Mouse (Mus musculus): ENCODE results near the gene Cacna2d3. TPM values are rescaled to one million over a fixed set of nuclear protein-coding genes. Genes with fewer than 3 reads are reported as not detected.
A peak's percentile ranks its signal among the peaks of the same experiment; 100 is the strongest.

Gene Cacna2d3
- polyA plus RNA-seq, 1 experiment from 2014 or later, result 38.5 TPM

- DNase-seq, result no peak
- H3K36me3 ChIP-seq (ENCODE audit: control insufficient read depth, insufficient read depth, low read length), result no peaks in the 10 kb centered on the region
- 79% methylated on average over 5 of the region's 5 CpGs for WGBS
- H3K4me1 ChIP-seq (ENCODE audit: control insufficient read depth, insufficient read depth, low read length), result no peaks in the 10 kb centered on the region
- no peak for ATAC-seq (ENCODE audit: low FRiP score, low TSS enrichment)
- no peak overlapping the region for H3K27ac ChIP-seq (replicated peaks; ENCODE audit: low read depth, low read length)
- no peak overlapping the region for H3K4me3 ChIP-seq (replicated peaks; ENCODE audit: low read depth, low read length)
- H3K27me3 ChIP-seq (ENCODE audit: control insufficient read depth, insufficient read depth, low read length), result no peaks in the 10 kb centered on the region
- no peak overlapping the region for H3K4me2 ChIP-seq (ENCODE audit: low read length)
- H3K9me3 ChIP-seq (ENCODE audit: control insufficient read depth, low read length), result no peaks in the 10 kb centered on the region
- H3K9ac ChIP-seq (replicated peaks; ENCODE audit: low read length), result no peak overlapping the region
Observed at GRCm38 (mm10) chr14:29270541-29270940, 451.1 kb downstream of the Cacna2d3 start.

- Histone ChIP-seq H3K4me2 (ENCODE audit: low read length) (no peak overlapping the region), H3K27me3 (ENCODE audit: control insufficient read depth, insufficient read depth, low read length) (no peaks in the 10 kb centered on the region), H3K4me3 (replicated peaks; ENCODE audit: low read depth, low read length) (no peak overlapping the region), H3K9me3 (ENCODE audit: control insufficient read depth, low read length) (no peaks in the 10 kb centered on the region), H3K9ac (replicated peaks; ENCODE audit: low read length) (no peak overlapping the region), H3K4me1 (ENCODE audit: control insufficient read depth, insufficient read depth, low read length) (no peaks in the 10 kb centered on the region), H3K36me3 (ENCODE audit: control insufficient read depth, insufficient read depth, low read length) (no peaks in the 10 kb centered on the region), H3K27ac (replicated peaks; ENCODE audit: low read depth, low read length) (no peak overlapping the region)
- WGBS, result 40% methylated on average over 2 of the region's 2 CpGs
- no peak for DNase-seq
- ATAC-seq (ENCODE audit: low FRiP score, low TSS enrichment), result no peak
Observed at GRCm38 (mm10) chr14:29269816-29270215, 451.8 kb downstream of the Cacna2d3 start.

GRCm38 (mm10) chr14:29268609-29269008, 453.1 kb downstream of the Cacna2d3 start:
- no peak overlapping the region for H3K27ac ChIP-seq (replicated peaks; ENCODE audit: low read depth, low read length)
- H3K36me3 ChIP-seq (ENCODE audit: control insufficient read depth, insufficient read depth, low read length), result no peaks in the 10 kb centered on the region
- no peak for ATAC-seq (ENCODE audit: low FRiP score, low TSS enrichment)
- no peaks in the 10 kb centered on the region for H3K9me3 ChIP-seq (ENCODE audit: control insufficient read depth, low read length)
- H3K27me3 ChIP-seq (ENCODE audit: control insufficient read depth, insufficient read depth, low read length), result no peaks in the 10 kb centered on the region
- H3K4me3 ChIP-seq (replicated peaks; ENCODE audit: low read depth, low read length), result no peak overlapping the region
- no peaks in the 10 kb centered on the region for H3K4me1 ChIP-seq (ENCODE audit: control insufficient read depth, insufficient read depth, low read length)
- H3K4me2 ChIP-seq (ENCODE audit: low read length), result no peak overlapping the region
- DNase-seq, result no peak
- H3K9ac ChIP-seq (replicated peaks; ENCODE audit: low read length), result no peak overlapping the region
- 60% methylated on average over 5 of the region's 5 CpGs for whole genome bisulfite sequencing

- H3K27ac ChIP-seq (replicated peaks; ENCODE audit: low read depth, low read length), result no peak overlapping the region
- H3K4me1 ChIP-seq (ENCODE audit: control insufficient read depth, insufficient read depth, low read length), result no peaks in the 10 kb centered on the region
- DNase-seq (peak; percentile 69), ATAC-seq (ENCODE audit: low FRiP score, low TSS enrichment) (no peak)
- no peak overlapping the region for H3K4me3 ChIP-seq (replicated peaks; ENCODE audit: low read depth, low read length)
- no peak overlapping the region for H3K4me2 ChIP-seq (ENCODE audit: low read length)
- no peaks in the 10 kb centered on the region for H3K27me3 ChIP-seq (ENCODE audit: control insufficient read depth, insufficient read depth, low read length)
- WGBS, result 64% methylated on average over 5 of the region's 5 CpGs
- no peak overlapping the region for H3K9ac ChIP-seq (replicated peaks; ENCODE audit: low read length)
- no peaks in the 10 kb centered on the region for H3K9me3 ChIP-seq (ENCODE audit: control insufficient read depth, low read length)
- H3K36me3 ChIP-seq (ENCODE audit: control insufficient read depth, insufficient read depth, low read length), result no peaks in the 10 kb centered on the region
Observed at GRCm38 (mm10) chr14:29267233-29267874, 454.3 kb downstream of the Cacna2d3 start.

- 95% methylated on average over 1 of the region's 1 CpGs for WGBS
Observed at GRCm38 (mm10) chr14:29260621-29261020, 461.0 kb downstream of the Cacna2d3 start.

GRCm38 (mm10) chr14:29243516-29243915, 478.1 kb downstream of the Cacna2d3 start:
- no peaks in the 10 kb centered on the region; the same call in 1 of the 2 replicates for H3K9me3 ChIP-seq (ENCODE audit: control insufficient read depth, low read length)
- no peaks in the 10 kb centered on the region for H3K4me1 ChIP-seq (ENCODE audit: control insufficient read depth, insufficient read depth, low read length)
- no peak overlapping the region for H3K4me2 ChIP-seq (ENCODE audit: low read length)
- H3K27ac ChIP-seq (replicated peaks; ENCODE audit: low read depth, low read length), result no peak overlapping the region
- H3K27me3 ChIP-seq (ENCODE audit: control insufficient read depth, insufficient read depth, low read length), result no peaks in the 10 kb centered on the region
- 55% methylated on average over 2 of the region's 2 CpGs for WGBS
- no peak overlapping the region for H3K9ac ChIP-seq (replicated peaks; ENCODE audit: low read length)
- DNase-seq (peak; percentile 52), ATAC-seq (ENCODE audit: low FRiP score, low TSS enrichment) (no peak)
- no peaks in the 10 kb centered on the region for H3K36me3 ChIP-seq (ENCODE audit: control insufficient read depth, insufficient read depth, low read length)
- no peak overlapping the region for H3K4me3 ChIP-seq (replicated peaks; ENCODE audit: low read depth, low read length)

More at GRCm38 (mm10) chr14:29260621-29261020, 461.0 kb downstream of the Cacna2d3 start:
- Histone ChIP-seq H3K4me3 (replicated peaks; ENCODE audit: low read depth, low read length) (no peak overlapping the region), H3K4me1 (ENCODE audit: control insufficient read depth, insufficient read depth, low read length) (no peaks in the 10 kb centered on the region), H3K4me2 (ENCODE audit: low read length) (no peak overlapping the region), H3K9me3 (ENCODE audit: control insufficient read depth, low read length) (no peaks in the 10 kb centered on the region), H3K36me3 (ENCODE audit: control insufficient read depth, insufficient read depth, low read length) (no peaks in the 10 kb centered on the region), H3K27me3 (ENCODE audit: control insufficient read depth, insufficient read depth, low read length) (no peaks in the 10 kb centered on the region), H3K27ac (replicated peaks; ENCODE audit: low read depth, low read length) (no peak overlapping the region), H3K9ac (replicated peaks; ENCODE audit: low read length) (no peak overlapping the region)
- no peak for ATAC-seq (ENCODE audit: low FRiP score, low TSS enrichment)
- no peak for DNase-seq

GRCm38 (mm10) chr14:29238446-29238845, 483.2 kb downstream of the Cacna2d3 start:
- DNase-seq, result no peak
- H3K9ac ChIP-seq (replicated peaks; ENCODE audit: low read length), result no peak overlapping the region
- no peaks in the 10 kb centered on the region for H3K36me3 ChIP-seq (ENCODE audit: control insufficient read depth, insufficient read depth, low read length)
- no peak for ATAC-seq (ENCODE audit: low FRiP score, low TSS enrichment)
- H3K4me2 ChIP-seq (ENCODE audit: low read length), result no peak overlapping the region
- WGBS, result 82% methylated on average over 3 of the region's 3 CpGs
- H3K4me3 ChIP-seq (replicated peaks; ENCODE audit: low read depth, low read length), result no peak overlapping the region
- no peak overlapping the region for H3K27ac ChIP-seq (replicated peaks; ENCODE audit: low read depth, low read length)
- no peaks in the 10 kb centered on the region for H3K9me3 ChIP-seq (ENCODE audit: control insufficient read depth, low read length)
- no peaks in the 10 kb centered on the region for H3K27me3 ChIP-seq (ENCODE audit: control insufficient read depth, insufficient read depth, low read length)
- H3K4me1 ChIP-seq (ENCODE audit: control insufficient read depth, insufficient read depth, low read length), result no peaks in the 10 kb centered on the region

- Histone ChIP-seq H3K27me3 (ENCODE audit: control insufficient read depth, insufficient read depth, low read length) (no peaks in the 10 kb centered on the region), H3K4me3 (replicated peaks; ENCODE audit: low read depth, low read length) (no peak overlapping the region), H3K27ac (replicated peaks; ENCODE audit: low read depth, low read length) (peak overlapping the region; percentile 53), H3K4me1 (ENCODE audit: control insufficient read depth, insufficient read depth, low read length) (peaks cover 23% of the 10 kb centered on the region), H3K36me3 (ENCODE audit: control insufficient read depth, insufficient read depth, low read length) (no peaks in the 10 kb centered on the region), H3K9me3 (ENCODE audit: control insufficient read depth, low read length) (no peaks in the 10 kb centered on the region), H3K4me2 (ENCODE audit: low read length) (peak overlapping the region; percentile 30), H3K9ac (replicated peaks; ENCODE audit: low read length) (peak overlapping the region; percentile 6; the same call in 1 of the 2 replicates)
- WGBS, result 8% methylated on average over 19 of the region's 19 CpGs
- ATAC-seq (ENCODE audit: low FRiP score, low TSS enrichment) (no peak), DNase-seq (peak; percentile 70)
Observed at GRCm38 (mm10) chr14:29228976-29229716, 492.5 kb downstream of the Cacna2d3 start.

GRCm38 (mm10) chr14:29228471-29228870, 493.2 kb downstream of the Cacna2d3 start:
- Histone ChIP-seq H3K4me1 (ENCODE audit: control insufficient read depth, insufficient read depth, low read length) (peaks cover 23% of the 10 kb centered on the region), H3K27me3 (ENCODE audit: control insufficient read depth, insufficient read depth, low read length) (no peaks in the 10 kb centered on the region), H3K9ac (replicated peaks; ENCODE audit: low read length) (no peak overlapping the region), H3K4me3 (replicated peaks; ENCODE audit: low read depth, low read length) (no peak overlapping the region), H3K4me2 (ENCODE audit: low read length) (no peak overlapping the region), H3K36me3 (ENCODE audit: control insufficient read depth, insufficient read depth, low read length) (no peaks in the 10 kb centered on the region), H3K27ac (replicated peaks; ENCODE audit: low read depth, low read length) (peak overlapping the region; percentile 53; the same call in 1 of the 2 replicates), H3K9me3 (ENCODE audit: control insufficient read depth, low read length) (no peaks in the 10 kb centered on the region)
- no peak for ATAC-seq (ENCODE audit: low FRiP score, low TSS enrichment)
- no peak for DNase-seq

Data from midbrain, embryonic 14.5 days (tissue).